Comparison of ENCODE assay signal across 42 mouse cellular contexts in the genomic region with DNA sequence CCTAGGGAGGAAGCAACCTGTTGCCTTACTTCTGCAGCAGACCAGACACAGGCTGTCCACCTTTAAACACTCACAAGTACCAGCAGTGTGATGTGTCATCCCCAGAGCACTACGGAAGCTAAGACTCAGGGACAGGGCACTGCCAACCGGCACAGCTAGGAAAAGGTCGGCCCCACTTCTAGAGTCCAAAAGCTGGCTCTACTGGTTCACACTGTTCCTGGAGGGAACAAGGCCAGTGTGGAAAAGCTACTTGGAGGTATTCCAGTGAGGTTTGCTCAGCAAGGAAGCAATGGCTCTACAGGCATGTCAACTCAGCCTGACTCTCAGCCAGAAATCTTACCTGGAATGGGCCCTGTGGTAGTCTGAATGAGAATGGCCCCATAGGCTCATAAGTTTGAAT. TPM values are rescaled to one million over a fixed set of nuclear protein-coding genes. Genes with fewer than 3 reads are reported as not detected.
A peak's percentile ranks its signal among the peaks of the same experiment; 100 is the strongest.
DNase-seq lines count a peak whose midpoint lies in the region; ATAC-seq and TF ChIP-seq lines count a peak whose summit lies in the region.
"Had no signal": no experiment of that assay in that cellular context is flagged by ENCODE, and none has a peak within 500 bp of the region (broad histone marks: within the 10 kb centered on the region; RNA-seq: fewer than 3 reads in every experiment).

No protein-coding gene starts in this region.

- H3K4me2 ChIP-seq in kidney, embryonic 14.5 days (replicated peaks; ENCODE audit: low read depth, low read length): no peak overlapping the region
- H3K4me2 ChIP-seq: embryonic facial prominence, embryonic 12.5 days; forebrain, embryonic 15.5 days; heart, embryonic 12.5 days; hindbrain, embryonic 13.5 days; limb, embryonic 12.5 days; liver, embryonic 15.5 days; lung, embryonic 14.5 days; midbrain, embryonic 11.5 days had no signal

- no peaks in the 10 kb centered on the region for H3K27me3 ChIP-seq in kidney, embryonic 14.5 days (ENCODE audit: control insufficient read depth, insufficient read depth, low read length)
- H3K27me3 ChIP-seq: embryonic facial prominence, embryonic 12.5 days; forebrain, embryonic 15.5 days; heart, embryonic 12.5 days; hindbrain, embryonic 13.5 days; limb, embryonic 12.5 days; liver, embryonic 15.5 days had no signal

- H3K9me3 ChIP-seq in kidney, embryonic 14.5 days (ENCODE audit: control insufficient read depth, low read length): no peaks in the 10 kb centered on the region
- H3K9me3 ChIP-seq: embryonic facial prominence, embryonic 12.5 days; forebrain, embryonic 10.5 days; forebrain, embryonic 15.5 days; heart, embryonic 12.5 days; hindbrain, embryonic 13.5 days; limb, embryonic 12.5 days; liver, embryonic 15.5 days had no signal

- no peak for TF ChIP-seq CTCF in gastrocnemius, adult 2 months (IDR thresholded peaks at IDR 0.05)

- no peak overlapping the region for H3K9ac ChIP-seq in kidney, embryonic 14.5 days (ENCODE audit: low read depth, low read length)
- H3K9ac ChIP-seq: embryonic facial prominence, embryonic 12.5 days; forebrain, embryonic 15.5 days; heart, embryonic 12.5 days; hindbrain, embryonic 13.5 days; limb, embryonic 12.5 days; liver, embryonic 15.5 days; lung, embryonic 14.5 days had no signal

- no peak for ATAC-seq in cerebellum, adult (ENCODE audit: insufficient number of reproducible peaks, low FRiP score, low TSS enrichment)
- no peak for ATAC-seq in kidney, embryonic 14.5 days (ENCODE audit: low FRiP score, low TSS enrichment)
- ATAC-seq: CD4-positive, CD25-positive, alpha-beta regulatory T cell, adult 4 months; forebrain, embryonic 15.5 days; intestine, embryonic 16.5 days; midbrain, embryonic 16.5 days had no signal

- intact Hi-C loops in gastrocnemius, adult 2 months (cut with DNase I): loop anchor here (5.0 kb wide), 1 partner anchor 211 kb away; a partner anchor contains a TSS

- no peak overlapping the region for H3K4me3 ChIP-seq in gastrocnemius, adult 2 months
- no peak overlapping the region for H3K4me3 ChIP-seq in kidney, embryonic 14.5 days (ENCODE audit: low read length)
- H3K4me3 ChIP-seq: embryonic facial prominence, embryonic 12.5 days; forebrain, embryonic 10.5 days; forebrain, embryonic 15.5 days; heart, adult 2 months; heart, embryonic 12.5 days; hindbrain, embryonic 13.5 days; left cerebral cortex, adult 2 months; limb, embryonic 12.5 days; liver, embryonic 15.5 days had no signal

- peak overlapping the region; percentile 74 for H3K27ac ChIP-seq in gastrocnemius, adult 2 months
- H3K27ac ChIP-seq in kidney, embryonic 14.5 days (ENCODE audit: low read depth, low read length): no peak overlapping the region
- H3K27ac ChIP-seq: embryonic facial prominence, embryonic 12.5 days; forebrain, embryonic 10.5 days; forebrain, embryonic 15.5 days; heart, adult 2 months; hindbrain, embryonic 13.5 days; kidney, postnatal 0 days; left cerebral cortex, adult 2 months; limb, embryonic 12.5 days; liver, embryonic 15.5 days had no signal

- H3K4me1 ChIP-seq in kidney, embryonic 14.5 days (ENCODE audit: control insufficient read depth, insufficient read depth, low read length): no peaks in the 10 kb centered on the region
- H3K4me1 ChIP-seq: embryonic facial prominence, embryonic 12.5 days; forebrain, embryonic 10.5 days; heart, embryonic 12.5 days; limb, embryonic 12.5 days; liver, embryonic 15.5 days had no signal

- 99% methylated on average over 3 of the region's 3 CpGs for WGBS in kidney, embryonic 14.5 days

- H3K36me3 ChIP-seq in kidney, embryonic 14.5 days (ENCODE audit: control insufficient read depth, insufficient read depth, low read length): peaks cover 87% of the 10 kb centered on the region

- DNase-seq in cerebellum, adult 11-12 months: peak; percentile 36
- peak; percentile 57 for DNase-seq in gastrocnemius, adult 2 months
- no peak for DNase-seq in gastrocnemius, postnatal 4 days (ENCODE audit: low spot score in 2 of 2)
- DNase-seq in kidney, postnatal 36 days: peak; percentile 4 to 24
- peak; percentile 60 for DNase-seq in gonadal fat pad, adult 2 months (ENCODE audit: low read depth)
- DNase-seq in Muller cell, postnatal 12 days (ENCODE audit: inconsistent ontology term): no peak
- DNase-seq: adrenal gland, postnatal 14 days; embryo, embryonic 11 days; gastrocnemius, postnatal 10 days; heart, adult 2 months; heart, postnatal 4 days; lung, embryonic 14.5 days; lung, postnatal 14 days; right cerebral cortex, postnatal 25 days; spleen, adult 18-20 months; thymus, adult 18-20 months; thymus, postnatal 25 days had no signal

RNA-seq across cellular contexts. Expression of a gene that starts 23.3 kb away (rescaled TPM):
- total RNA-seq in gastrocnemius, adult 2 months (2021): 10 to 100 TPM in 1 of 2 experiments, 1 to 10 TPM in 1; 8.4 to 11.0 TPM
- 10 to 100 TPM; 29.1 to 30.4 TPM for total RNA-seq in gastrocnemius, postnatal 4 days (2021)
- polyA plus RNA-seq in kidney, embryonic 14.5 days (2014; fragmentation: Nextera tagmentation; extraction: Ambion mirVana): 32.3 and 37.7 TPM in 2 replicates
- polyA plus RNA-seq in gonadal fat pad, adult 2 months (2012; rRNA removed): 31.3 and 33.0 TPM in 2 replicates

RNA-seq across cellular contexts. Expression of a gene that starts 32.3 kb away (rescaled TPM):
- 10 to 100 TPM; 32.5 to 55.0 TPM for total RNA-seq in gastrocnemius, adult 2 months (2021)
- total RNA-seq in gastrocnemius, postnatal 4 days (2021): 10 to 100 TPM; 28.2 to 29.4 TPM
- 75.7 and 90.4 TPM in 2 replicates for polyA plus RNA-seq in kidney, embryonic 14.5 days (2014; fragmentation: Nextera tagmentation; extraction: Ambion mirVana)
- 97.9 and 149 TPM in 2 replicates for polyA plus RNA-seq in gonadal fat pad, adult 2 months (2012; rRNA removed)

RNA-seq across cellular contexts. Expression of a gene that starts 39.9 kb away (rescaled TPM):
- not detected for total RNA-seq in gastrocnemius, adult 2 months (2021)
- total RNA-seq in gastrocnemius, postnatal 4 days (2021): not detected
- not detected in 2 replicates for polyA plus RNA-seq in kidney, embryonic 14.5 days (2014; fragmentation: Nextera tagmentation; extraction: Ambion mirVana)
- polyA plus RNA-seq in gonadal fat pad, adult 2 months (2012; rRNA removed): 1.2 TPM in 1 of 2 replicates, not detected in the other
- total RNA-seq: adrenal gland, postnatal 14 days; gastrocnemius, postnatal 10 days; heart, adult 2 months; heart, postnatal 4 days; layer of hippocampus, adult 18-20 months; layer of hippocampus, postnatal 14 days; left cerebral cortex, adult 2 months; left cerebral cortex, postnatal 25 days; liver, adult 2 months; megakaryocyte, adult 5-6 weeks; neutrophil, adult 5-6 weeks had no signal
- polyA plus RNA-seq: CD4-positive, CD25-positive, alpha-beta regulatory T cell, adult 4 months; embryonic facial prominence, embryonic 12.5 days; forebrain, embryonic 10.5 days; forebrain, embryonic 15.5 days; frontal cortex, adult 2 months; heart, adult 2 months; heart, embryonic 12.5 days; heart, postnatal 0 days; hindbrain, embryonic 13.5 days; intestine, embryonic 16.5 days; liver, embryonic 15.5 days; lung, embryonic 14.5 days; midbrain, embryonic 11.5 days; midbrain, embryonic 16.5 days; neural tube, embryonic 11.5 days; stomach, embryonic 16.5 days had no signal

RNA-seq across cellular contexts. Expression of a gene that starts 40.3 kb away (rescaled TPM):
- total RNA-seq in gastrocnemius, adult 2 months (2021): 1 to 10 TPM; 2.6 to 3.2 TPM
- 1 to 10 TPM; 5.4 to 6.8 TPM for total RNA-seq in gastrocnemius, postnatal 4 days (2021)
- polyA plus RNA-seq in kidney, embryonic 14.5 days (2014; fragmentation: Nextera tagmentation; extraction: Ambion mirVana): 29.7 and 43.4 TPM in 2 replicates
- 99.8 and 148 TPM in 2 replicates for polyA plus RNA-seq in gonadal fat pad, adult 2 months (2012; rRNA removed)
- total RNA-seq: neutrophil, adult 5-6 weeks had no signal

RNA-seq across cellular contexts. Expression of a gene that starts 57.5 kb away (rescaled TPM):
- 1 to 10 TPM; 4.5 to 5.7 TPM for total RNA-seq in gastrocnemius, adult 2 months (2021)
- 10 to 100 TPM; 10.2 to 11.8 TPM for total RNA-seq in gastrocnemius, postnatal 4 days (2021)
- 10.6 and 12.1 TPM in 2 replicates for polyA plus RNA-seq in kidney, embryonic 14.5 days (2014; fragmentation: Nextera tagmentation; extraction: Ambion mirVana)
- polyA plus RNA-seq in gonadal fat pad, adult 2 months (2012; rRNA removed): 143 and 149 TPM in 2 replicates
- total RNA-seq: megakaryocyte, adult 5-6 weeks; neutrophil, adult 5-6 weeks had no signal

Comparison
In these comparisons a context has a peak if more than half of its experiments do, and no peak if none do; other contexts are left out.
1. DNase-seq: peak in cerebellum, adult 11-12 months (single experiment), gastrocnemius, adult 2 months (single experiment), kidney, postnatal 36 days (2 of 2) and gonadal fat pad, adult 2 months (single experiment); none in gastrocnemius, postnatal 4 days (0 of 2) and Muller cell, postnatal 12 days (single experiment).